Mouse (Mus musculus) central nervous system, embryonic 11.5 days (tissue): ENCODE results near the gene Map1s. TPM values are rescaled to one million over a fixed set of nuclear protein-coding genes. Genes with fewer than 3 reads are reported as not detected.

ENCODE experiments used
- polyA plus RNA-seq: library from polyadenylated mRNA; depleted of rRNA; stranded (reverse); fragments of >200 nt; gene quantifications from 2 replicates; pipeline ENCODE4 v1.2.3, GENCODE M21; 2012; rRNA removed

The Map1s gene
- polyA plus RNA-seq, result 53.2 and 73.9 TPM in 2 replicates

DNA sequence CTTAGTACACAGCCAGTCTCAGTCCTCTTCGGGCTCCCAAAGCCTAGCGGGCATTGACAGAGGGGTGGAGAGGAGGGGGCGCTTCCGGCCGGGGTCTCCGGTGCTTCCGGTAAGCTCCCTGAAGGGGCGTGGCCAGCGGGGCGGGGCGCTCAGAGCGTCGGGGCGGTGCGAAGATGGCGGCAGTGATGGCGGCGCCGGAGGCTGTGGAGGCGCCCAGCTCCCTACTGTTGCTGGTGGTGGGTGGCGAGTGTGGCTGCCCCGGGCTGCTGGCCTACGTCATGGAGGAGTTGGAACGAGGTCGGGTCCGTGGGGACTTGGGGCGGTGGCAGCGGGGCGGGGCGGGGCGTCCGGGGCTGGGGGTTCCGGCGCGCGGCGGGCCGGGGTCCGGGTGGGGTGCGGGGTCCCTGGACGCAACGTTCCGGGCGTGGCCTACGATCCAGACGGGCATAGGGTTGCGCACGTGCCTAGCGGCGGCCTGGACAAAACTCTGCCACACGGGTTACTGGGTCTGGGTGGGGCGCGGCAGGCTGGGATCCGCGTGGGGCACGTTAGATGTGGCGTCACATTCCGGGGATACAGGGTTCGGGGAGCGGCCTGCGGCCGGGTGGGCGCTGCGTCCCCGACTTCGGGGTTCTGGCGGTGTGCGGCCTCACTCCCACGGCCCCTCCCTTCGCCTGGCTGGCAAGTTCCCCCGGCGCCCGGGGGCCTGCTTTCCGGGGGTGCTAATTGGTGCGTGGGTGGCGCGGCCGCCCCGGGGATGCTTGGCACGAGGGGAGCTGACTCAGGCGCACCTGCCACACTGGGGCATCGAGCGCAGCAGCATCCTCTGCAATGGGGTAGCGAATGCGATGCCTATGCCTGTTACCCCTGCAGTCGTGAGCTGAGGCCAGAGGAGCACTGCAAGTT lies at the start of gene Map1s:
Gene Map1s, plus strand, starts transcription at position 102 of the 906 bp plus-strand sequence.

DNA sequence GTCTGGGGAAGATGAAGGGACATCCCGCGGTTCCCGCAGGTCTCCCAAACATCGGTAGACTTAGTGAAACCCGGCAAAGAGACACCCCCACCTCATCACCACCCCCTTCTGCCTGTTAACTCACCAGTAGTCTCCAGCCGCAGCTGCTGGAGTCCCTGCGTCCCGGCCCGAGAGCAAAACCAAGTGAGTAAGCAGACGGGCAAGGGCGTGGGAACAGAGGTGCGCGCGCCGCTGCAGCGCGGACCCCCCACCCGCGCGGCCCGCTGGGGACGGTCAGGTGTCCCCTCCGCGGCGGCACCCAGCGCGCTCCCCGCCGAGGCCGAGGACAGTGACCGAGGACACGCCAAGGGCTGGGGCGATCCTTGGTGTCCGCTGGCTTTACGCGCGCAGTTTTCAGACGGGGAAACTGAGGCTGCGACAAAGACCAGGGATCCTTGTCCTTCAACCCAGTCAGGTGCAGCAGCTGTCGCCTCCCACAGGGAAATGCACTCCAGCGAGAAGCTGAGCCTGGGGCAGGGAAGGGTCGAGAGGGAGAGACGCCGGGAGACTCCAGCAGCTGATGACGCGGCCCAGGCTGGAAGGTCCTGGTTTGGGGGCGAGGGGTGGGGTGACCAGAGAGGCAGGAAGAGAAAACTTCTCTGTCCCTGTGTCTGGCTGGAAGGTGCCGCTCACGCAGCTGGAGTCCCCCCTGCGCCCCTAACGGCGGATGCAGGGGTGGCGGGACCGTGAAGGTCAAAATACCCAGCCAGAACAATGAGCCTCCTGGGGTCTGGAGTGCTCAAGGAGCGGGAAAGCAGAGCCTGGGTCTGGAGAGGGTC lies 42.7 kb upstream of the Map1s start, which contains the start of gene Kcnn1:
Gene Kcnn1, minus strand, starts transcription at position 435 of the 818 bp plus-strand sequence.

DNA sequence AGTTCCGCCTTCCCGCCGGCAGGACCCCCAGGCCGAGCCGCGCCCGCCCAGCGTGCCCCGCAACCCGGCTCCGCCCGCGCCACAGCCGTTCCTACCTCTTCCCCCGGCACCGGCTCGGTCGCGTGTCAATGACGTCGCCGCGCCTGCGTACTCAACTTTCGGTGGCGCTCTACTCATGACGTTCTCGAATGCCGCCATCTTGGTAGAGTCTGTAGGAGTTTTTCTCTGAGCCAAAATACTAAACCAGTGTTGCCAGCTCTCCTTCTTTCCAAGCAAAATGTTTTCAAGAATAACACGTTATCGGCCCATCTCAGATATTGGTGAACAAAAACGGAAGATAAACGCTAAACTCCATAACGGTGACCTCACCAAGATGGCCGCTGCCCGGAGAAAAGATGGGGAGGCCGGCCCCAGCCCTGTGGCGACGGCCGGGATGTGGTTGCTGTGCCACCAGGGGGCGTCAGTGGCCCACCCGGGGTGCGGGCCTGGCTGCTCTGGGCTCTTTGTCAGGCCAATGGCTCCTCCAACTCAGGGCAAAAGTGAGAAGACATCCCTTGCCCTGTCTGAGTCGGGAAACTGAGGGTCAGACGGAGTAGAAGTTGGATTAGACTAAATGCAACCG lies 32.3 kb upstream of the Map1s start, which contains the start of gene Ccdc124:
Gene Ccdc124, minus strand, starts transcription at position 572 of the 622 bp plus-strand sequence.

DNA sequence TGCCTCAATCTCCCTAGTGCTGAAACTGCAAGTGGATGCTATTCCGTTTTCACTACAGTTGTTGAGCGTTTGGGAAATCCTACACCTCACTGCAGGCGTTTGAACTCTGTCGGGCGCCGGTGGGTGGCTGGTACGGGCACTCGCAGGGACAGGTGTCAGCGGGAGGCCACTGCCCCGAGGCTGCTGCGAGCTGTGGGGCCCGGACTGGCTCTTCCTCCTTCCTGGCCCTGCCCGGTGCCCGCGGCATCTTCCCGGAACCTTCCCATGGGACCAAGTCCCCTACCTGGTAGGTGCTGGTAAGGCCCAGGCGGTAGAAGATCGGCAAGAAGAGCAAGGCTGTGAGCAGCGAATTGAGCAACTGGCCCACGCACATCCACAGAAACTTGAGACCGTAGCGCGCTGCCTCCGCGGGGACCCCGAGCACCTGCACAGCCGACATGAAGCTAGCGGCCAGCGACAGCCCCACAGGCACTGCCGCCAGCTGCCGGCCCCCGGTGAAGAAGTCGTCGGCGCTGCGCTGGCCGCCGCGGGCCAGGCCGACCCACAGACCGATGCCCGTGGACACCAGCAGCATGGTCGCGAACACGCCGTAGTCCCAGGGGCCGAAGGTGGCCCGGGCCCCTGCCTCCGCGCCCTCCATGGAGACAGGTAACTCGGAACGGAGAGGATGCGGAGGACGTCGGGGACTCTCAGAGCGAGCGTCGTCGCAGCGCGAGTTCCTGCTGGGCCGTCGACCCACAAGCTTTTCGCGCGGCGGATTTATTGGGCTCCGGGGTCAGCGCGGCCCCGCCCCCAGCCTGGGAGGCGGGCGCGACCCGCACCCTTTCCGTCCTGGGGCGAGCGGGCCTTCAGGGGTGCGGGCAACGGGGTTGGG lies 13.5 kb upstream of the Map1s start, which contains the start of gene Slc5a5:
Gene Slc5a5, minus strand, starts transcription at position 736 of the 874 bp plus-strand sequence.

DNA sequence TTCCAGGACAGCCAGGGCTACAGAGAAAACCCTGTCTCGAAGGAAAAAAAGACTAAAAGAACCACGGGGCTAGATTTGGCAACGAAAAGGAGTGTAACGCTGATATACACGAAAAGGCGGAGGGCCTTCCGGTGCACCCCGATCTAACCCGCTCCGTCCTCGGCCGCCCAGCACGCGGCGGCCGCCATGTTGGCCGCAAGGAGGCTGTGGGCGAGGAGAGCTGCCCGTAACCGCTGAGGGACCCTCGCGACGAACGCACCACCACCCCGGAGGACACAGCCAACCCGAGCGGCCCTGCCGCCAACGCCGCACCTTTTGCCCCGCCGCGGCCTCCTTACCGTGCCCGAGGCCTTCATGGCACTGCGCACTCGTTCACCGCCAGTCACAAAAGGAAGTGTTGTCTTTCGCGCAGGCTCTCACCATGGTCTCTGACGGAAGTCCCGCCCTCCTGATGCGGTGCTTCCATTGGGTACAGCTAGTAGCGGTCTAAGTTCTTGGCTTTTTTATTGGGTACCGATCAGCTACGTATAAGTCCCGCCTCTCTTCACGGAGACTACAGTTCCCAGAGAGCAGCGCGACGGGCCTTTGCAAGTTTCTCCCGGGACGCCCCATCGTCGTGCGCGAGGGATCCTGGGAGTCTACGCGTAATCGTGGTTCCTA lies 8.6 kb upstream of the Map1s start, which contains the start of gene Rpl18a:
Gene Rpl18a, minus strand, starts transcription at position 392 of the 660 bp plus-strand sequence.

Other genes starting within 250 kb of the Map1s start
- 61.8 and 88.1 TPM in 2 replicates for gene Pgpep1, start 245.5 kb upstream of the Map1s start, polyA plus RNA-seq
- gene Lsm4, start 232.7 kb upstream of the Map1s start, polyA plus RNA-seq, result 217 and 299 TPM in 2 replicates
- 179 and 228 TPM in 2 replicates for gene Jund, start 207.0 kb upstream of the Map1s start, polyA plus RNA-seq
- gene Iqcn, start 202.5 kb upstream of the Map1s start, polyA plus RNA-seq, result 0.04 and 0.05 TPM in 2 replicates
- gene Gm3336, start 187.4 kb upstream of the Map1s start, polyA plus RNA-seq, result 0.06 TPM in 1 of 2 replicates, not detected in the other
- gene Pde4c, start 182.2 kb upstream of the Map1s start, polyA plus RNA-seq, result 0.82 and 0.89 TPM in 2 replicates
- 28.0 and 50.3 TPM in 2 replicates for gene Rab3a, start 151.3 kb upstream of the Map1s start, polyA plus RNA-seq
- 18.0 and 20.3 TPM in 2 replicates for gene Mpv17l2, start 145.0 kb upstream of the Map1s start, polyA plus RNA-seq
- 73.4 and 81.4 TPM in 2 replicates for gene Pik3r2, start 129.2 kb upstream of the Map1s start, polyA plus RNA-seq
- gene Mast3, start 100.9 kb upstream of the Map1s start, polyA plus RNA-seq, result 19.0 and 27.4 TPM in 2 replicates
- gene Il12rb1, start 97.5 kb upstream of the Map1s start, polyA plus RNA-seq, result 0.06 and 0.08 TPM in 2 replicates
- gene Arrdc2, start 66.2 kb upstream of the Map1s start, polyA plus RNA-seq, result 20.3 and 21.5 TPM in 2 replicates
- 22.8 and 23.7 TPM in 2 replicates for gene Kcnn1, start 42.7 kb upstream of the Map1s start, polyA plus RNA-seq
- gene Ccdc124, start 32.0 kb upstream of the Map1s start, polyA plus RNA-seq, result 99.7 and 174 TPM in 2 replicates
- gene Slc5a5, start 13.2 kb upstream of the Map1s start, polyA plus RNA-seq, result 0.77 and 0.89 TPM in 2 replicates
- gene Rpl18a, start 8.5 kb upstream of the Map1s start, polyA plus RNA-seq, result 4,741 and 5,161 TPM in 2 replicates